ENCODE assay signal across 12 mouse cellular contexts in genomic region chr8:105475254-105475653, GRCm38 (mm10). TPM values are rescaled to one million over a fixed set of nuclear protein-coding genes. Genes with fewer than 3 reads are reported as not detected.
A peak's percentile ranks its signal among the peaks of the same experiment; 100 is the strongest.
DNase-seq lines count a peak whose midpoint lies in the region; ATAC-seq and TF ChIP-seq lines count a peak whose summit lies in the region.
"Had no signal": no experiment of that assay in that cellular context is flagged by ENCODE, and none has a peak within 500 bp of the region (broad histone marks: within the 10 kb centered on the region; RNA-seq: fewer than 3 reads in every experiment).

No protein-coding gene starts in this region.

- TF ChIP-seq CTCF in stomach, postnatal 0 days (IDR thresholded peaks at IDR 0.05; ENCODE audit: low read depth): no peak
- no peak for TF ChIP-seq CTCF in thymus, adult 2 months (IDR thresholded peaks at IDR 0.05; ENCODE audit: borderline replicate concordance, control insufficient read depth, extremely low read depth, insufficient read depth, low read length, poor library complexity)

- peaks cover 38% of the 10 kb centered on the region for H3K27me3 ChIP-seq in heart, embryonic 13.5 days (replicated peaks)
- no peaks in the 10 kb centered on the region for H3K27me3 ChIP-seq in stomach, postnatal 0 days (ENCODE audit: control insufficient read depth, insufficient read depth, low read length)
- H3K27me3 ChIP-seq in thymus, adult 2 months (ENCODE audit: control insufficient read depth, insufficient read depth, low read length): no peaks in the 10 kb centered on the region
- H3K27me3 ChIP-seq: hindbrain, embryonic 15.5 days had no signal

- H3K9me3 ChIP-seq in heart, embryonic 13.5 days: no peaks in the 10 kb centered on the region
- no peaks in the 10 kb centered on the region for H3K9me3 ChIP-seq in stomach, postnatal 0 days (ENCODE audit: control insufficient read depth, low read length)
- H3K9me3 ChIP-seq: hindbrain, embryonic 15.5 days had no signal

- no peak for TF ChIP-seq POLR2A in thymus, adult 2 months (IDR thresholded peaks at IDR 0.05; ENCODE audit: control insufficient read depth, extremely low read depth, insufficient read depth, low read length, poor library complexity)

- no peak for TF ChIP-seq EP300 in stomach, postnatal 0 days (optimal IDR thresholded peaks at IDR 0.05)

- H3K4me3 ChIP-seq in heart, embryonic 13.5 days: no peak overlapping the region
- H3K4me3 ChIP-seq in stomach, postnatal 0 days (ENCODE audit: low read depth, low read length): no peak overlapping the region
- H3K4me3 ChIP-seq in thymus, adult 2 months (ENCODE audit: control insufficient read depth, insufficient read depth, low read length): no peak overlapping the region
- H3K4me3 ChIP-seq: hindbrain, embryonic 15.5 days had no signal

- no peak overlapping the region for H3K27ac ChIP-seq in heart, embryonic 13.5 days (replicated peaks)
- peak overlapping the region; percentile 19; the same call in 1 of the 2 replicates for H3K27ac ChIP-seq in stomach, postnatal 0 days (replicated peaks)
- H3K27ac ChIP-seq in thymus, adult 2 months (ENCODE audit: control insufficient read depth, insufficient read depth, low read length): no peak overlapping the region
- H3K27ac ChIP-seq: hindbrain, embryonic 15.5 days; macrophage had no signal

- H3K36me3 ChIP-seq in heart, embryonic 13.5 days: peaks cover 14% of the 10 kb centered on the region
- H3K36me3 ChIP-seq in stomach, postnatal 0 days (ENCODE audit: control insufficient read depth, insufficient read depth, low read length): peaks cover 12% of the 10 kb centered on the region
- no peaks in the 10 kb centered on the region for H3K36me3 ChIP-seq in thymus, adult 2 months (ENCODE audit: control insufficient read depth, insufficient read depth, low read length)
- H3K36me3 ChIP-seq: hindbrain, embryonic 15.5 days had no signal

- ATAC-seq in heart, embryonic 13.5 days (ENCODE audit: extremely low read depth, insufficient number of reproducible peaks, low FRiP score, low TSS enrichment): no peak
- no peak for ATAC-seq in stomach, postnatal 0 days (ENCODE audit: low FRiP score, low TSS enrichment)

- no peak overlapping the region for H3K4me2 ChIP-seq in heart, embryonic 13.5 days
- H3K4me2 ChIP-seq in stomach, postnatal 0 days (replicated peaks; ENCODE audit: low read depth): no peak overlapping the region
- H3K4me2 ChIP-seq: hindbrain, embryonic 15.5 days had no signal

- DNase-seq in kidney, postnatal 14 days: peak; percentile 41
- DNase-seq in kidney, adult 18-20 months: no peak
- DNase-seq in testis, postnatal 10 days (ENCODE audit: low spot score): peak; percentile 69
- no peak for DNase-seq in testis, postnatal 14 days (ENCODE audit: low spot score)
- DNase-seq in stomach, postnatal 0 days (ENCODE audit: low spot score): no peak
- DNase-seq in thymus, adult 2 months: no peak
- no peak for DNase-seq in ovary, postnatal 10 days (ENCODE audit: low spot score)
- DNase-seq: right cerebral cortex, postnatal 4 days; thymus, postnatal 25 days had no signal

- peaks cover 73% of the 10 kb centered on the region for H3K4me1 ChIP-seq in heart, embryonic 13.5 days
- H3K4me1 ChIP-seq in stomach, postnatal 0 days (replicated peaks; ENCODE audit: control insufficient read depth, insufficient read depth): peaks cover under 1% of the 10 kb centered on the region; the same call in 1 of the 2 replicates
- 0 out of 2 replicates have a peak, but pooled peaks cover 9% of the 10 kb centered on the region for H3K4me1 ChIP-seq in thymus, adult 2 months (replicated peaks; ENCODE audit: control insufficient read depth, insufficient read depth, low read length)

- peak overlapping the region; percentile 45 for H3K9ac ChIP-seq in heart, embryonic 13.5 days
- H3K9ac ChIP-seq in stomach, postnatal 0 days (ENCODE audit: low read length): no peak overlapping the region
- H3K9ac ChIP-seq: hindbrain, embryonic 15.5 days had no signal

- WGBS in heart, embryonic 13.5 days: 68% methylated on average over 4 of the region's 4 CpGs
- WGBS in stomach, postnatal 0 days: 68% methylated on average over 4 of the region's 4 CpGs
- WGBS in thymus, adult 2 months: 94% methylated on average over 4 of the region's 4 CpGs

RNA-seq across cellular contexts. Expression of gene Tppp3, which starts 3.9 kb away (rescaled TPM):
- 12.3 TPM in 2 replicates for polyA plus RNA-seq in heart, embryonic 13.5 days (2015; fragmentation: Nextera tagmentation; extraction: Ambion mirVana)
- polyA plus RNA-seq in stomach, postnatal 0 days (2015; fragmentation: Nextera tagmentation; extraction: Ambion mirVana): 89.9 and 99.8 TPM in 2 replicates
- 14.6 and 27.8 TPM in 2 replicates for polyA plus RNA-seq in thymus, adult 2 months (2012; rRNA removed)

RNA-seq across cellular contexts. Expression of gene Zdhhc1, which starts 21.4 kb away (rescaled TPM):
- 21.8 and 22.3 TPM in 2 replicates for polyA plus RNA-seq in heart, embryonic 13.5 days (2015; fragmentation: Nextera tagmentation; extraction: Ambion mirVana)
- polyA plus RNA-seq in stomach, postnatal 0 days (2015; fragmentation: Nextera tagmentation; extraction: Ambion mirVana): 15.6 and 17.2 TPM in 2 replicates
- 22.3 and 23.5 TPM in 2 replicates for polyA plus RNA-seq in thymus, adult 2 months (2012; rRNA removed)

RNA-seq across cellular contexts. Expression of gene Hsd11b2, which starts 43.3 kb away (rescaled TPM):
- polyA plus RNA-seq in heart, embryonic 13.5 days (2015; fragmentation: Nextera tagmentation; extraction: Ambion mirVana): 1.2 and 1.5 TPM in 2 replicates
- polyA plus RNA-seq in stomach, postnatal 0 days (2015; fragmentation: Nextera tagmentation; extraction: Ambion mirVana): 2.5 and 2.8 TPM in 2 replicates
- 0.46 and 0.90 TPM in 2 replicates for polyA plus RNA-seq in thymus, adult 2 months (2012; rRNA removed)
- polyA plus RNA-seq: macrophage had no signal

Comparison
In these comparisons a context has a peak if more than half of its experiments do, and no peak if none do; other contexts are left out.
1. DNase-seq: peak in kidney, postnatal 14 days (single experiment) and testis, postnatal 10 days (single experiment); none in kidney, adult 18-20 months (single experiment), testis, postnatal 14 days (single experiment), stomach, postnatal 0 days (single experiment), thymus, adult 2 months (single experiment) and ovary, postnatal 10 days (single experiment).